Comparison of ENCODE assay signal across 23 mouse cellular contexts in the genomic region with DNA sequence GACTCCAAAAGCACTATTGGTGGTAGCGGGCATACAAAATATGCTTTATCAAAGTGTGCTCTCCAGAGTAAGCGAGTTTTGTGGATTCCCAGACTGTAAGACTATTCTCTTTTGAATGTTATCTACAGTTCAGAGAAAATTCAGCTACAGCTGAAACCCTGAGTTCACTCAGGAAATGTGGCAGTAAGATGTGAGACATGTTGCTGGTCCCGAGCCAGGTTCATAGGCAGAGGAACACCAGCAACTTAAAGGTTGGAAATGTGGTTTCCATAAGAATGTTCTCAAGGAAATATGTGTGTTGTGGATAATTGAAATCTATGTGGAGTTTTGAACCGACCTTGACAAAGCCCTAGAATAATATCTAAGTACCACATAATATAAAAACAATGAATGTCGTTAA.
A peak's percentile ranks its signal among the peaks of the same experiment; 100 is the strongest.
DNase-seq lines count a peak whose midpoint lies in the region; ATAC-seq and TF ChIP-seq lines count a peak whose summit lies in the region.
"Had no signal": no experiment of that assay in that cellular context is flagged by ENCODE, and none has a peak within 500 bp of the region (broad histone marks: within the 10 kb centered on the region; RNA-seq: fewer than 3 reads in every experiment).

No protein-coding gene starts in this region.

- ATAC-seq in forebrain, embryonic 14.5 days = no peak
- ATAC-seq in forebrain, embryonic 15.5 days (replicated peaks) = no peak
- no peak for ATAC-seq in limb, embryonic 14.5 days (ENCODE audit: low FRiP score, low read depth)
- ATAC-seq: activated CD4-positive, CD25-positive, alpha-beta regulatory T cell, adult 4 months; forebrain, embryonic 16.5 days; intestine, embryonic 15.5 days; Patski had no signal

- no peaks in the 10 kb centered on the region for H3K27me3 ChIP-seq in forebrain, embryonic 14.5 days (replicated peaks; ENCODE audit: control insufficient read depth, insufficient read depth, low read length)
- no peaks in the 10 kb centered on the region for H3K27me3 ChIP-seq in forebrain, embryonic 15.5 days
- H3K27me3 ChIP-seq in limb, embryonic 14.5 days (ENCODE audit: control insufficient read depth, insufficient read depth, low read length) = no peaks in the 10 kb centered on the region
- no peaks in the 10 kb centered on the region for H3K27me3 ChIP-seq in limb, embryonic 10.5 days (ENCODE audit: low read depth, poor library complexity, severe bottlenecking)
- H3K27me3 ChIP-seq: embryonic facial prominence, embryonic 15.5 days; heart, embryonic 15.5 days; intestine, embryonic 15.5 days; Patski had no signal

- no peak for TF ChIP-seq POLR2A in limb, embryonic 14.5 days (IDR thresholded peaks at IDR 0.05; ENCODE audit: borderline replicate concordance, extremely low read depth, insufficient read depth, insufficient read length)

- no peak overlapping the region for H3K27ac ChIP-seq in forebrain, embryonic 14.5 days (ENCODE audit: low read depth, low read length)
- H3K27ac ChIP-seq in forebrain, embryonic 15.5 days (replicated peaks) = no peak overlapping the region
- H3K27ac ChIP-seq in limb, embryonic 14.5 days (replicated peaks; ENCODE audit: low read depth, low read length) = no peak overlapping the region
- no peak overlapping the region for H3K27ac ChIP-seq in limb, embryonic 10.5 days
- H3K27ac ChIP-seq: embryonic facial prominence, embryonic 15.5 days; forebrain, embryonic 10.5 days; heart, embryonic 10.5 days; heart, embryonic 15.5 days; hindbrain, embryonic 10.5 days; hindbrain, embryonic 14.5 days; intestine, embryonic 15.5 days had no signal

- no peak overlapping the region for H3K4me3 ChIP-seq in forebrain, embryonic 14.5 days (ENCODE audit: low read depth, low read length)
- H3K4me3 ChIP-seq in forebrain, embryonic 15.5 days = no peak overlapping the region
- no peak overlapping the region for H3K4me3 ChIP-seq in limb, embryonic 14.5 days (replicated peaks; ENCODE audit: low read length)
- no peak overlapping the region for H3K4me3 ChIP-seq in limb, embryonic 10.5 days
- H3K4me3 ChIP-seq: embryonic facial prominence, embryonic 15.5 days; erythroblast, embryonic 14.5 days; forebrain, embryonic 10.5 days; heart, embryonic 10.5 days; heart, embryonic 15.5 days; hindbrain, embryonic 10.5 days; intestine, embryonic 15.5 days had no signal

- H3K9ac ChIP-seq in forebrain, embryonic 14.5 days (ENCODE audit: low read length) = no peak overlapping the region
- H3K9ac ChIP-seq in forebrain, embryonic 15.5 days (replicated peaks) = no peak overlapping the region
- H3K9ac ChIP-seq in limb, embryonic 14.5 days (ENCODE audit: low read depth, low read length, severe bottlenecking) = no peak overlapping the region
- H3K9ac ChIP-seq: embryonic facial prominence, embryonic 15.5 days; heart, embryonic 15.5 days; hindbrain, embryonic 14.5 days; intestine, embryonic 15.5 days had no signal

- no peaks in the 10 kb centered on the region for H3K9me3 ChIP-seq in forebrain, embryonic 14.5 days (replicated peaks; ENCODE audit: control insufficient read depth, low read length)
- no peaks in the 10 kb centered on the region for H3K9me3 ChIP-seq in forebrain, embryonic 15.5 days
- no peaks in the 10 kb centered on the region for H3K9me3 ChIP-seq in limb, embryonic 14.5 days (ENCODE audit: control insufficient read depth, low read length)
- H3K9me3 ChIP-seq in limb, embryonic 10.5 days (replicated peaks) = no peaks in the 10 kb centered on the region
- H3K9me3 ChIP-seq: embryonic facial prominence, embryonic 15.5 days; forebrain, embryonic 10.5 days; heart, embryonic 10.5 days; heart, embryonic 15.5 days; hindbrain, embryonic 10.5 days; intestine, embryonic 15.5 days had no signal

- H3K4me1 ChIP-seq in forebrain, embryonic 14.5 days (ENCODE audit: control insufficient read depth, insufficient read depth, low read length) = no peaks in the 10 kb centered on the region
- H3K4me1 ChIP-seq in forebrain, embryonic 15.5 days = peaks cover 5% of the 10 kb centered on the region; the same call in 1 of the 2 replicates
- no peaks in the 10 kb centered on the region for H3K4me1 ChIP-seq in limb, embryonic 14.5 days (ENCODE audit: control insufficient read depth, insufficient read depth, low read length)
- peaks cover 8% of the 10 kb centered on the region for H3K4me1 ChIP-seq in limb, embryonic 10.5 days
- H3K4me1 ChIP-seq: embryonic facial prominence, embryonic 15.5 days; forebrain, embryonic 10.5 days; heart, embryonic 10.5 days; heart, embryonic 15.5 days; hindbrain, embryonic 10.5 days; intestine, embryonic 15.5 days had no signal

- H3K36me3 ChIP-seq in forebrain, embryonic 14.5 days (ENCODE audit: control insufficient read depth, insufficient read depth, low read length) = no peaks in the 10 kb centered on the region
- no peaks in the 10 kb centered on the region for H3K36me3 ChIP-seq in forebrain, embryonic 15.5 days
- H3K36me3 ChIP-seq in limb, embryonic 14.5 days (ENCODE audit: control insufficient read depth, insufficient read depth, low read length) = no peaks in the 10 kb centered on the region
- no peaks in the 10 kb centered on the region for H3K36me3 ChIP-seq in limb, embryonic 10.5 days
- H3K36me3 ChIP-seq: embryonic facial prominence, embryonic 15.5 days; forebrain, embryonic 10.5 days; heart, embryonic 10.5 days; heart, embryonic 15.5 days; hindbrain, embryonic 10.5 days; intestine, embryonic 15.5 days had no signal

- WGBS in forebrain, embryonic 14.5 days = 80% methylated on average over 5 of the region's 5 CpGs
- WGBS in forebrain, embryonic 15.5 days = 88% methylated on average over 5 of the region's 5 CpGs
- 66% methylated on average over 5 of the region's 5 CpGs for WGBS in limb, embryonic 14.5 days
- WGBS in limb, embryonic 10.5 days = 84% methylated on average over 5 of the region's 5 CpGs

- H3K4me2 ChIP-seq in forebrain, embryonic 14.5 days (ENCODE audit: low read length) = no peak overlapping the region
- H3K4me2 ChIP-seq in forebrain, embryonic 15.5 days (replicated peaks) = no peak overlapping the region
- no peak overlapping the region for H3K4me2 ChIP-seq in limb, embryonic 14.5 days (replicated peaks; ENCODE audit: low read depth, low read length, severe bottlenecking)
- H3K4me2 ChIP-seq: embryonic facial prominence, embryonic 15.5 days; heart, embryonic 15.5 days; hindbrain, embryonic 14.5 days; intestine, embryonic 15.5 days had no signal

- DNase-seq in cerebellum, postnatal 10 days = peak; percentile 34 to 38
- DNase-seq in cerebellum, adult 9-11 months = no peak
- DNase-seq in forebrain, embryonic 14.5 days (ENCODE audit: low spot score) = peak; percentile 2
- peak; percentile 20 for DNase-seq in limb, embryonic 14.5 days (ENCODE audit: low spot score)
- DNase-seq in limb, embryonic 10.5 days (ENCODE audit: low spot score) = no peak
- no peak for DNase-seq in gastrocnemius, postnatal 4 days (ENCODE audit: low spot score in 2 of 2)
- DNase-seq: adrenal gland, postnatal 14 days; cerebellum, adult 11 months; gastrocnemius, postnatal 14 days; heart, postnatal 14 days; kidney, adult 18-20 months had no signal

Comparison
In these comparisons a context has a peak if more than half of its experiments do, and no peak if none do; other contexts are left out.
1. DNase-seq: peak in cerebellum, postnatal 10 days (2 of 2), forebrain, embryonic 14.5 days (single experiment) and limb, embryonic 14.5 days (single experiment); none in cerebellum, adult 9-11 months (single experiment), limb, embryonic 10.5 days (single experiment) and gastrocnemius, postnatal 4 days (0 of 2).